Mouse (Mus musculus) stomach, embryonic 16.5 days (tissue): Measurements from ENCODE around the gene Slc35e4. TPM values are rescaled to one million over a fixed set of nuclear protein-coding genes. Genes with fewer than 3 reads are reported as not detected.
"Not testable (repeated sequence)": the region's sequence is repeated elsewhere in the genome, so short reads cannot be mapped to it uniquely, and the experiment has no call there.

Experiments used
- ATAC-seq: fragments of 200-750 bp; cut with Nextera tagmentation; 2 replicates; pipeline ENCODE4 v1.8.0; 2017; ENCODE audit warnings: moderate number of reproducible peaks, moderate TSS enrichment; ENCODE audit not compliant: insufficient read depth, low FRiP score
- H3K27ac ChIP-seq: fragments of 300-500 bp; sonication (generic); 2 replicates; pipeline ENCODE4 v1.5.1; 2014; ENCODE audit warnings: low read length
- H3K27me3 ChIP-seq: fragments of 300-500 bp; sonication (generic); 2 replicates; pipeline ENCODE4 v1.6.1; 2014; ENCODE audit warnings: low read length, control low read depth, mixed read lengths; ENCODE audit not compliant: control insufficient read depth, insufficient read depth
- H3K36me3 ChIP-seq: fragments of 300-500 bp; sonication (generic); 2 replicates; pipeline ENCODE4 v1.6.1; 2014; ENCODE audit warnings: low read length; ENCODE audit not compliant: control insufficient read depth, insufficient read depth
- H3K4me1 ChIP-seq: fragments of 300-500 bp; sonication (generic); 2 replicates; pipeline ENCODE4 v1.6.1; 2014; ENCODE audit warnings: low read length, control low read depth, mixed read lengths; ENCODE audit not compliant: control insufficient read depth, insufficient read depth
- H3K4me2 ChIP-seq: fragments of 300-500 bp; sonication (generic); 2 replicates; pipeline ENCODE4 v1.6.1; 2014; ENCODE audit warnings: low read depth, low read length, mixed read lengths
- H3K4me3 ChIP-seq: fragments of 300-500 bp; sonication (generic); replicated peaks from 2 replicates; pipeline ENCODE4 v1.5.1; 2014; ENCODE audit warnings: mild to moderate bottlenecking, low read length
- H3K9ac ChIP-seq: fragments of 300-500 bp; sonication (generic); 2 replicates; pipeline ENCODE4 v1.6.1; 2014; ENCODE audit warnings: low read length
- H3K9me3 ChIP-seq: fragments of 300-500 bp; sonication (generic); replicated peaks from 2 replicates; pipeline ENCODE4 v1.6.1; 2016; ENCODE audit warnings: low read length, control low read depth; ENCODE audit not compliant: control insufficient read depth
- WGBS: fragments of 180-500 bp; shearing (Covaris S2); extraction: QIAGEN DNeasy Blood & Tissue Kit; methylation state at CpG from one replicate; pipeline ENCODE4 v1.1.7; 2014; 5-methylcytosine and 5-hydroxymethylcytosine counted together
- polyA plus RNA-seq: library from polyadenylated mRNA; unstranded; fragments of >200 nt; fragmentation: Nextera tagmentation; extraction: Ambion mirVana; gene quantifications from 2 replicates; pipeline ENCODE4 v1.2.1, GENCODE M21; 2015

Slc35e4 gene
- 6.4 and 7.9 TPM in 2 replicates for polyA plus RNA-seq

DNA sequence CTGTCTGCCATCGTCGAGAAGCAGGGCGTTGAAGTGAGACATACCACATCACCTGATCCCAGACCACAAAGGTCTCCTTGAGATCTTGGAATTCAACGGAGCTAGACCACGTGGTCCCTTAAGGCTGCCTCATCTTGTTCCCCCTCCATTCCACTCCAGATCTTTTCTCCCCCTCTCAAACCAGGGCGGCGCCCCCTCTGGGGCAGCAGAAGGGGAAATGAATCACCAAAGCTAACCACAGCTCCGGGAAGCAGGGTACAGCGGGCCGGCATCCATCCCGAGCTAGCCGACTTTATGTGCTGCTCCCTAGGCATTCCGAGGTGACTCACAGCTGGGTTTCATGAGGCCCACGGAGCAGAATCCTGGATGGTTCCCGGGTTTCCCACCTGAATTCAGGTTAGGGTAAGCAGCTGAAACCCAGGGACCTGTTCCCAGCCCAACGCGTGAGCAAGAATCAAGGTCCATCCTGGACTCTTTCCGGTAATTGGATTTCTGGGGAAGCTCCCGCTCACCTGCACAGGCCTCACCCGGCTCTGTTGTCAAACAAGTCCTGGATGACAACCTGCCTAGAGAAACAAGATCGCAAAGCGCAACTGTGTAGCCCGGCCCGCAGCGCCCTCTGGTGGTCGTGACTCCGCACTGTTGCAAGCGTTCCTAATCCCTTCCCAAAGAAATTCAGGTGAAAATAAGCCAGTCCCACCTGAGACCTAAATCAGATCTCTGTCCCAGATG lies at the start of gene Slc35e4:
Slc35e4 (minus strand) TSS at position 556 of the 732 bp plus-strand sequence.
- H3K27ac ChIP-seq, result peak within 1 kb of the TSS; percentile 73
- under 1% methylated on average over 28 of the region's 28 CpGs for WGBS
- peak within 1 kb of the TSS; percentile 62 for H3K4me3 ChIP-seq
- H3K27me3 ChIP-seq, result no peaks in the 10 kb centered on the region
- H3K36me3 ChIP-seq, result no peaks in the 10 kb centered on the region
- no peaks in the 10 kb centered on the region for H3K9me3 ChIP-seq
- H3K4me1 ChIP-seq, result peaks cover 20% of the 10 kb centered on the region
- H3K9ac ChIP-seq, result peak within 1 kb of the TSS; percentile 73
- peak within 1 kb of the TSS; percentile 93 for H3K4me2 ChIP-seq
- peak; percentile 66 for ATAC-seq

DNA sequence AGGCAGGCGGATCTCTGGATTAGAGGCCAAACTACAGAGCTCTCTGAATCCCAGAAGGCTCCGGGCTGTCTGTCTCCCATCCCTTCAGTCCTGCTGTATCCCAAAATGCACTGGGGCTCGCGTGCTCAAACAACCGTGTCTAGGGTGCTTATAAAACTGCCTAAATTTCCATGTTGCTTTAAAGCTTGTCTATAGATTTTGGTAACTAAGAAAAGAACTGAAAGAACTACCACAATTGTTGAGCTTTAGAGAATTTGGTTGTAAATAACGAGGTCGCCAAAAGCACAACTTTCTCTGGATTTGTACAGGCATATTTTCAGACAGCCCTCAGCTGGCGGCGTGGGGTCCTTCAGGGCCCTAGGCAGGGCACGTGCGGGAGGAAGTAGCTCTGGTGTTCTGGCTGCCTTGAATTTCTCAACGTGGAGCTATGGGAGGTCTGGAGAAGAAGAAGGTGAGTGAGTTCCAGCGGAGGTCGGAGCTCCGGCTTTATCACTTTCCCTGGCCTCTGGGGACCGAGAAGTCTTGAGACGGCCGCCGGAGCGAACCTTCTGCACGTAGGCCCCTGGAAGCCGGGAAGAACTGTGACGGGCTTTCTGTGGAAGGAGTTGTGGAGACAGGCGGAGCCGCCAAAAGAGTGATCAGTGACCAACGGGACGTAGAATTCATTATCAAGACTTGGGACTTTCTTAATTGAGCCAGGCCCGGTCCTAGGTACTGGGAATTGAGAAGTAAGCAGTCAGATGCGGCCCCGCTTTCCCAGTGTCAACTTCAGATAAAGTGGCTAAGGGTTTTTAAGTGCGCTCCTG lies 49.3 kb upstream of the Slc35e4 start, which contains the start of gene Pes1:
Pes1 (plus strand) TSS at position 366 of the 806 bp plus-strand sequence.
- ATAC-seq, result peak; percentile 92
- under 1% methylated on average over 31 of the region's 31 CpGs for WGBS
- Histone ChIP-seq H3K4me3 (peak within 1 kb of the TSS; percentile 85), H3K9me3 (no peaks in the 10 kb centered on the region), H3K27me3 (no peaks in the 10 kb centered on the region), H3K36me3 (no peaks in the 10 kb centered on the region), H3K9ac (peak within 1 kb of the TSS; percentile 89), H3K4me2 (peak within 1 kb of the TSS; percentile 70), H3K27ac (peak within 1 kb of the TSS; percentile 55), H3K4me1 (peaks cover 10% of the 10 kb centered on the region)

DNA sequence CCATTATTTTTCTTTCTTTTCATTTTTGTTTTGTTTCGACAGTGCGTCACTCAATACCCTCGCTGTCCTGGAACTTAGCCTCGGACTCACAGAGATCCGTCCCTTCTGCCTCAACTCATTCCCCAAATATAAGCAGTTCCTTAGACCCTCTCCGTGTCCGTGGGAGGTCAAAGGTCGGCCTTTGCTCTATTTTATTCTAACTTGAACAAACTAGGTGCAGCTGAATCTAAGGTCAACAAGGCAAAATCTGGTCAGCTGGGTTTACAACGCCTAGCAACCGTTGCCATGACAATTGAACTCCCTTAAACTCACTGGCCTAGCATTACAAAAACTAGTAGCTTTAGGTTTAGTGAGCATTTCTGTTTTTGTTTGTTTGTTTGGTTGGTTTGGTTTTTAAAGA lies 48.7 kb upstream of the Slc35e4 start:
- WGBS, result 78% methylated on average over 10 of the region's 10 CpGs
- peak; percentile 14; the same call in 1 of the 2 replicates for ATAC-seq
- H3K4me2 ChIP-seq, result peak overlapping the region; percentile 70
- peak overlapping the region; percentile 55; the same call in 1 of the 2 replicates for H3K27ac ChIP-seq
- peak overlapping the region; percentile 85 for H3K4me3 ChIP-seq
- peaks cover 10% of the 10 kb centered on the region for H3K4me1 ChIP-seq
- H3K36me3 ChIP-seq, result no peaks in the 10 kb centered on the region
- no peaks in the 10 kb centered on the region for H3K27me3 ChIP-seq
- no peaks in the 10 kb centered on the region for H3K9me3 ChIP-seq
- H3K9ac ChIP-seq, result peak overlapping the region; percentile 89

- Histone ChIP-seq H3K9ac (no peak overlapping the region), H3K4me2 (no peak overlapping the region), H3K4me3 (no peak overlapping the region), H3K27me3 (no peaks in the 10 kb centered on the region), H3K27ac (no peak overlapping the region), H3K9me3 (no peaks in the 10 kb centered on the region), H3K4me1 (peaks cover 10% of the 10 kb centered on the region), H3K36me3 (no peaks in the 10 kb centered on the region)
- no peak for ATAC-seq
- WGBS, result 76% methylated on average over 3 of the region's 3 CpGs
Measured at GRCm38 (mm10) chr11:3961761-3962160, 47.3 kb upstream of the Slc35e4 start.

DNA sequence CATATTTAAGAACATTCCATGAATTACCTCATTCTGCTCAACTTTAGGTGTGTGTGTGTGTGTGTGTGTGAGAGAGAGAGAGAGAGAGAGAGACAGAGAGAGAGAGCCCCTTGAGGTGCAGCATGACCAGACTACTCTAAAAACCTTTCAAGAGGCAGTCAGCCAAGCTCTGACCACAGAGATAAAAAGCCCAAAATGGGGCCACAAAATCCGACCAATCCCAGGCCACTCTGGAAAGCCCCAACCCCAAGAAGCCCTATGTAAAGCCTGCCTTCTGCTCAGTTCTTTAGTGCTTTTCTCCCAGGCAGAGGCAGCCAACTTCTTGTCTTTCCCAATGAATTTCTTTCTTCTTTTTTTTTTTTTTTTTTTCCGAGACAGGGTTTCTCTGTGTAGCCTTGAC lies 46.4 kb upstream of the Slc35e4 start:
- Histone ChIP-seq H3K9ac (no peak overlapping the region), H3K36me3 (no peaks in the 10 kb centered on the region), H3K4me3 (no peak overlapping the region), H3K4me1 (peaks cover 10% of the 10 kb centered on the region), H3K27ac (no peak overlapping the region), H3K4me2 (no peak overlapping the region), H3K27me3 (no peaks in the 10 kb centered on the region), H3K9me3 (no peaks in the 10 kb centered on the region)
- WGBS, result 44% methylated on average over 1 of the region's 2 CpGs
- no peak for ATAC-seq

- H3K27me3 ChIP-seq, H3K36me3 ChIP-seq, H3K4me1 ChIP-seq, H3K9me3 ChIP-seq, H3K4me2 ChIP-seq, ATAC-seq, H3K4me3 ChIP-seq, H3K27ac ChIP-seq, H3K9ac ChIP-seq: not testable (repeated sequence)
- WGBS, result 80% methylated on average over 4 of the region's 4 CpGs
Measured at GRCm38 (mm10) chr11:3955371-3955770, 40.9 kb upstream of the Slc35e4 start.

- H3K4me2 ChIP-seq, H3K4me1 ChIP-seq, ATAC-seq, H3K9me3 ChIP-seq, H3K9ac ChIP-seq, H3K4me3 ChIP-seq, H3K27ac ChIP-seq, H3K36me3 ChIP-seq, H3K27me3 ChIP-seq: not testable (repeated sequence)
- WGBS, result 81% methylated on average over 5 of the region's 5 CpGs
Measured at GRCm38 (mm10) chr11:3954876-3955275, 40.4 kb upstream of the Slc35e4 start.

- ATAC-seq, result no peak
- Histone ChIP-seq H3K27me3 (no peaks in the 10 kb centered on the region), H3K27ac (no peak overlapping the region), H3K4me1 (no peaks in the 10 kb centered on the region), H3K4me3 (no peak overlapping the region), H3K9me3 (no peaks in the 10 kb centered on the region), H3K9ac (no peak overlapping the region), H3K36me3 (no peaks in the 10 kb centered on the region), H3K4me2 (no peak overlapping the region)
- 21% methylated on average over 1 of the region's 1 CpGs for WGBS
Measured at GRCm38 (mm10) chr11:3946386-3946785, 31.9 kb upstream of the Slc35e4 start.

DNA sequence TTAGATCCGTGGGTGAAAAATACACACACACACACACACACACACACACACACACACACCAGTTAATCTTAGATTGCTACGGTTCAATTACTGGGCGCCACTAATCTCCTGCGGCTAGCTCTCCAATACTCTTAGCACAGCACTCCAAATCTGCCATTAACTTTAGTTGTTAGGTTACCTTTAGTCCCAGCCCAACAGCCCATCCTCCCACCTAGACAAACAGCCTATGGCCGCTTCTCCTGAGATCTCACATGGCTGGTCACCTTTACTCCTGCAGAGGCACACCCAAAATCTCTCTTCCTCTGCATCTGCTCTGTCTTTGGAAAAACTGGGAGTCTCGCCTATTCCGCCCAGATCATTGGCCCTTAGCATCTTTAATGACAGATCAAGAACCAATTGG lies 26.9 kb upstream of the Slc35e4 start:
- Histone ChIP-seq H3K4me3 (no peak overlapping the region), H3K27ac (no peak overlapping the region), H3K27me3 (no peaks in the 10 kb centered on the region), H3K4me2 (no peak overlapping the region), H3K4me1 (no peaks in the 10 kb centered on the region), H3K9me3 (no peaks in the 10 kb centered on the region), H3K36me3 (no peaks in the 10 kb centered on the region), H3K9ac (no peak overlapping the region)
- no peak for ATAC-seq
- 79% methylated on average over 7 of the region's 7 CpGs for WGBS
